Mouse (Mus musculus): Measurements from ENCODE around the gene B230217C12Rik.

DNA sequence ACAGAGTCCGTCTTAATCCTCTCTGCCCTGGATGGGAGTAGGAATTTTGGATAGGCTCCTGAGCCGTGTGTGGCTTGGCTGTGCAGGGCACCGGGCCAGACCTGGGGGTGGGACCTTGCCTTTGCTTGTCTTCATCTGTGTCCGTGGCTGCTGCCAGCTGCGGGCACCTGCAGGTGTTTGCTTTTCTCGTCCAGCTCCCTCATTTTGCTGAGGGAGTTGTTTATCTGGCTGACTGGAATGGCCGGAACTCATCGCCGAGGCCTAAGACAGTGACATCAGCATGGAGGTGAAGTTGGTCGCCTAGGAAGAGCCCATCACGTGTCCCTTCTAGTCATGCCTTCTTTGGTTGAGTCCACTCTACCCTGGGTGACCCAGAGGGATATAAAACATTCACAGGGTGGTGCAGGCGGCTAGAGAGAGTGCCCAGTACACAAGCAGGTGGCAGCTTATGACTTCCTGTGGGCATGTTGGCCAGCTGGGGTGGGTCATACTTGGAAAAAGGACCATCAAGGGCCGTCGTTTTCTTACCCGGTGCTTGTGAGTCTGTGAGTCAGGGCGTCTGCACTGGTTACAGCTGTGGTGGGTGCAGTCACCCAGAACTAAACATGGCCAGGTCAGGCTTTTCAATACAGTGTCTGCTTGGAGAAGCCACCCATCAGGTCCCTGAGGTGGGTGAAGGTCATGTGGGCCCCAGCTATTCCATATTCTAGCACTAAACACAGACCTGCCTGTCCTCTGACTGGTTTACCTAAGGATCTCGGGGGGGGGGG lies 26.6 kb upstream of the B230217C12Rik start:
- no peak for TF ChIP-seq CTCF (IDR thresholded peaks at IDR 0.05; ENCODE audit: low read depth)
- no peak for TF ChIP-seq EP300 (optimal IDR thresholded peaks at IDR 0.05)

All from stomach, postnatal 0 days (tissue).